ENCODE assay signal across 8 mouse cellular contexts in genomic region chr6:100287334-100288015, GRCm38 (mm10). TPM values are rescaled to one million over a fixed set of nuclear protein-coding genes. Genes with fewer than 3 reads are reported as not detected.
DNase-seq lines count a peak whose midpoint lies in the region; ATAC-seq and TF ChIP-seq lines count a peak whose summit lies in the region.

TSS of gene Rybp (minus strand) at chr6:100287485.

- H3K9me3 ChIP-seq in lung, embryonic 15.5 days, result no peaks in the 10 kb centered on the region

- H3K4me1 ChIP-seq in lung, embryonic 15.5 days, result peaks cover 31% of the 10 kb centered on the region
- peaks cover 4% of the 10 kb centered on the region for H3K4me1 ChIP-seq in olfactory bulb, adult 2 months (ENCODE audit: control insufficient read depth, insufficient read depth, low read length)

- peak within 1 kb of the TSS; percentile 98 for H3K27ac ChIP-seq in lung, embryonic 15.5 days
- peak within 1 kb of the TSS; percentile 49; the same call in 1 of the 2 replicates for H3K27ac ChIP-seq in olfactory bulb, adult 2 months (ENCODE audit: insufficient read depth, low read depth, low read length)

- peak; percentile 97 for DNase-seq in Muller cell, postnatal 12 days (ENCODE audit: inconsistent ontology term)
- DNase-seq in cerebellum, adult 9-10 months, result peak; percentile 94
- DNase-seq in layer of hippocampus, adult 9-10 months (ENCODE audit: low spot score), result peak; percentile 75
- DNase-seq in thymus, adult 18-20 months, result peak; percentile 86

- peak within 1 kb of the TSS; percentile 80 for H3K9ac ChIP-seq in lung, embryonic 15.5 days

- TF ChIP-seq POLR2A in olfactory bulb, adult 2 months (IDR thresholded peaks at IDR 0.05; ENCODE audit: insufficient read depth, low read depth, low read length), result peak; percentile 64; the same call in 1 of the 2 replicates

- peak within 1 kb of the TSS; percentile 80 for H3K4me3 ChIP-seq in lung, embryonic 15.5 days
- H3K4me3 ChIP-seq in olfactory bulb, adult 2 months (ENCODE audit: insufficient read depth, low read depth, low read length), result peak within 1 kb of the TSS; percentile 58

- H3K4me2 ChIP-seq in lung, embryonic 15.5 days, result peak within 1 kb of the TSS; percentile 96

- H3K36me3 ChIP-seq in lung, embryonic 15.5 days, result no peaks in the 10 kb centered on the region; the same call in 1 of the 2 replicates

- ATAC-seq in frontal cortex, adult (ENCODE audit: low TSS enrichment), result peak; percentile 84
- peak; percentile 74 to 82 for ATAC-seq in hematopoietic stem cell, adult 5-6 weeks (replicated peaks in 1 of 2; ENCODE audit: insufficient read depth in 1 of 2, low FRiP score in 2 of 2, low TSS enrichment in 1 of 2, low read depth in 1 of 2, poor library complexity in 2 of 2, severe bottlenecking in 2 of 2)
- peak; percentile 96 for ATAC-seq in lung, embryonic 15.5 days (ENCODE audit: borderline replicate concordance, extremely low read depth, low FRiP score, low TSS enrichment)

- H3K27me3 ChIP-seq in lung, embryonic 15.5 days, result no peaks in the 10 kb centered on the region

- no peak for TF ChIP-seq CTCF in olfactory bulb, adult 2 months (IDR thresholded peaks at IDR 0.05; ENCODE audit: insufficient read depth, low read depth, low read length)

- WGBS in lung, embryonic 15.5 days, result under 1% methylated on average over 42 of the region's 112 CpGs
- 2% methylated on average over 106 of the region's 112 CpGs for WGBS in olfactory bulb, adult 2 months

RNA-seq across cellular contexts. Expression of gene Rybp, which starts in this region (rescaled TPM):
- total RNA-seq in hematopoietic stem cell, adult 5-6 weeks (2017), result 31.8 and 62.6 TPM in 2 replicates
- polyA plus RNA-seq in lung, embryonic 15.5 days (2015; fragmentation: Nextera tagmentation; extraction: Ambion mirVana), result 21.8 and 22.4 TPM in 2 replicates
- not detected in 2 replicates for polyA plus RNA-seq in olfactory bulb, adult 2 months (2012; ENCODE audit: insufficient read depth, insufficient read length, low replicate concordance, missing spikeins)

Comparison
In these comparisons a context has a peak if more than half of its experiments do, and no peak if none do; other contexts are left out.
1. Peak in every context shown above with its lines: DNase-seq, ATAC-seq, H3K4me3 ChIP-seq and H3K27ac ChIP-seq.